Mouse (Mus musculus) adrenal gland, postnatal 14 days (tissue): ENCODE results near the gene Fam83f. TPM values are rescaled to one million over a fixed set of nuclear protein-coding genes. Genes with fewer than 3 reads are reported as not detected.

ENCODE experiments used
- DNase-seq: peaks from one replicate; pipeline ENCODE4 v3.0.0; 2021; ENCODE audit warnings: mixed read lengths
- total RNA-seq: library from RNA; stranded (reverse); gene quantifications from 2 replicates; pipeline ENCODE4 v1.2.3, GENCODE M21; 2021

The Fam83f gene
- total RNA-seq, 1 experiment from 2014 or later = 0.96 TPM

- DNase-seq = no peak
Observed at GRCm38 (mm10) chr15:80672810-80673209, 1.2 kb downstream of the Fam83f start.

DNA sequence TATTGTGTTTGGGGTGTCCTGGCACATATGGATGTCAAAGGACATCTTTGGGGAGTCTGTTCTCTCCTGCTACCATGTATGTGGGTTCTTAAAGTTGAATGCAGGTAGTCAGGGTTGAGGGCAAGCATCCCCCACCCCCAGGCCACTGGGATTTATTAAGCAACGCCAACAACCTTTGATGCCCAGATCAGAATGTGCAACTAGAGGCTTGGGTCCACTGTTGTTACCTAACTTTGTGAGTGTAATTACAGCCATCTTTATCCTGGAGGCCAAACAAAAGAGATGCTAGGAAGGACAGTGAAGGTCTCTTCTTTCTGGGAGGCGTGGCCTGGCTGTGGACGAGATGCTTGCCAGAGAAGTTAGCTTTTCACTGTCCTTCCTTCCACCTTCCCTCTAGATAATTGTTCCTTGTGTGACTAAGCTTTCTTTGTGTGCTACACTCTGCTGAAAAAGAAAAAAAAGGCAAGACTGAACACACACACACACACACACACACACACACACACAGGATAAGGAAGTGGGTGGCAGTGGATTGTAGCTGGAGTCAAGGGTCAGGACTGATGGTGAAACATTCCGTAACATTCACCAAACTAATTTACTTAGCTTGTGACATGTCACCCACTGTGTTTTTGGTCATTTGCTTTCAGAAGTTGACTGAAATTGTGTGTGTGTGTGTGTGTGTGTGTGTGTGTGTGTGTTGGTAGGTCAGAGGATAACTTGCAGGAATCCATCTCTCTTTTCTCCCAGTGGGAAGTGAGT is 1.9 kb downstream of the Fam83f start:
- no peak for DNase-seq

- no peak for DNase-seq
Observed at GRCm38 (mm10) chr15:80674700-80675099, 3.1 kb downstream of the Fam83f start.

DNA sequence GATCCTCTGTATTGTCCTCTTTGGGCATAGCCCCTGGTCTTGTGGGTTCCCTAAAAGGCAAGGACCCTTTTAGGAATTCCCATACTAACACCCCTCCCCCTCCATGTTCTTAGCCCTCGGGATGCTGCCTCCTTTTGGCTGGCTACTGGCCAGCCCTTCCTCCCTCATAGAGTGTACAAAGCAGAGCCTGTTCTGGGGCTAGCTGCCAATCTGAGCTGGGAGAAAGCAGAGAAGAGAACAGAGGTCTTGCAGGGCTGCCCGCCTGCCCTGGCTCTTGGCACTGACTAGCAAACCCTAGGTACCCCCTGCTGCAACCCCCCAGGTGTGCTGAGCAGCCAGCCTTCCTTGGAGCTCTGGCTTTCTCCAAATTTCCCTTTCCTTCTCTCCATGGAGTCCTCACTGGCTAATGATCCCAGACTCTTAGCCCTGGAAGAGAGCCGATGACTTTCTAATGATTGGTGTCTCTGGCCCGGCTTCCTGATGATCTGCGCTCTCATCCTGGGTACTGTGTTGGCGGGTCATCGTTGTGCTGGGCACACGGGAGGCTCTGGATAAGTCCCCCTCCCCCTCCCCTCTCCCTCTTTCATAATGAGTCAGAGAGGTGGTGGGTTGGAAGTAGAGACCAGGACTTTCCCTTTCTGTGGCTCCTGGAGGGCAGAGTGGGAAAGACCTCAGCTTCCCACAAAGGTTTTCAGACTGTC is 8.0 kb downstream of the Fam83f start:
- DNase-seq = peak; percentile 14

DNA sequence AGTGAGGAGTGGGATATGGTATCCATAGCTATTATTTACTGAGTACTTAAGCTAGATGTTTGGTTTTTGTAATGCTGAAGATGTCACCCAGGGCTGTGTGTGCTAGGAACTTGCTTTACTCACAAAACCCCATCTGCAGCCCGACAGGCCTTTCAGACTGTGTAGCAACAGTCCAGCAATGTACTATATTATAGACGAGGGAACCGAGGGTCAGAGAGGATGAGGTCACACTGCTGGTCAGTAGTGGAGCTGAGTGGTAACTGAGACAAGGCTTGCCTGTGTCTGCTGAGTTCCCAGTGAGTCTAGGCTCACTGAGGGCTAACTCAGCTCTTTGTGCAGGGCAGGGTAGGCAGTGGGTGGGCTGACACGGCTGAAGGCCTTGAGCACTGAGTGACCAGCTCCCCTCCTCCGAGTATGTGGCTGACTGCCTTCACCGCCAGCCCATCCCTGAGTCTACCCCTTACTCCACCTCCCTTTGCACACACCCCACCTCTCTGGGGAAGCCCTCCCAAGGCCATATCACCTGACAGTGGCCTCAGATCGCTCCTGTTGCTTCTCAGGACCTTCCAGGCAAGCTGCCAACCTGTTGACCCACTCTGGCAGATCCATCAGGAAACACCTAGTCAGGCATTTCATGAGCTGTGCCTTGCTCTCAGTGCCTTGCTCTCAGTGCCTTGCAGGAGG is 8.8 kb downstream of the Fam83f start:
- DNase-seq = no peak

DNA sequence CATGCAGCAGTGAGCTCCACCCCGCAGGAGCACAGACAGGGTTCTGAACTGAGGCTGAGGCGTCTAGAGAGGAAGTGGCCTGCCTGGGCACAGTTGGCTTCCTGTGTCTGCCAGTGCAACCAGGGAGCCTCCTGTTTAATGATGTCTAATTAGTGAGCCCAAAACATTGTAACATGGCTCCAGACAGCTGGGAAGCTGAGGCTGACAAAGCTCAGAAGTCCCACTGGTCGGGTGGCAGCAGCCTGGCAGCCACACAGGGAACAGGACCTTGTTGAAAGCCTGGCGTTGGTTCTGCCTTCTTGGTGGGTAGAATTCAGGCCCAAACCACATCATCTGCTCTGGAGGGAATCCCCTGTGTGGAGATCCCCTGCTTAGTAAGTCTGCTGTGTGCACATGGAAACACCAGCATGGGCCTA is 9.8 kb downstream of the Fam83f start:
- no peak for DNase-seq

DNA sequence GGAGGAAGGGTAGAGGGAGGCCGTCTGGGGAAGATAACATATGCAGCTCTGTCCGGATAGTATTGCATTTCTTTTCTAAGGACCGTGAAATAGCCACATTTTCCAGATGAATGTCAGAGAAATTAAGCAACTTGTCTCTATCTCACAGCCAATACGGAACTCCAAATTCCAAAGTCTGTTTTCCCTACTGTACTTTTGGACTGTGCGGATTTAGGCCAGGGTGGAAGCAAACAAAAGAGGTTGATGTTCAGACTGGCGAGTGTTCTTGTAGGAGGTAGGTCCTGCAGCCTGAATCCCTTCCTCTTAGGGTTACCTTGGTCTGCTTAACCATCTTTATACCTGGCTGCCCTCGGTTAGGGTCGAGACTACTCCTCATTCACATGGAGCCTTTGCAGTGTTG is 10.7 kb downstream of the Fam83f start:
- DNase-seq = no peak

GRCm38 (mm10) chr15:80683151-80683550 is 11.5 kb downstream of the Fam83f start:
- no peak for DNase-seq

DNA sequence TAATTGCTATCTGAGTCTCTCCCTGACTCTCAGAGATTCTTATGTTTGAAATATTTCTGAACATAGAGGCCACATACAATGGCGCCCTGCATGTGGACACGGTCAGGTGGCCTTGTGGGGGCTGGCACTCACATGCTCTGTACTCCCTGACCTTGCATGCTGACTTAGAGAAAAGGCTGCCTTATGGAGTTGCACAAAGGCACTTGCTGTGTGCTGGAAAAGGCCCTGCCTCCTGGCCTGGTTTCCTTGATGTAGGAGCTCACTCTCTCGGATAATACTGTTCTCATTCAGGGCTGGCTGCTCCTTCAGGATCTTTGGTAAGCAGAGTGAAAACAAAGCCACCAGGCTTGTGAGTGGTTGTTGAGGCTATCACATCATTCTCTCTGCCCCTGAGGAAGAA is 12.3 kb downstream of the Fam83f start:
- no peak for DNase-seq

- DNase-seq = no peak
Observed at GRCm38 (mm10) chr15:80684786-80685602, 13.3 kb downstream of the Fam83f start.

DNA sequence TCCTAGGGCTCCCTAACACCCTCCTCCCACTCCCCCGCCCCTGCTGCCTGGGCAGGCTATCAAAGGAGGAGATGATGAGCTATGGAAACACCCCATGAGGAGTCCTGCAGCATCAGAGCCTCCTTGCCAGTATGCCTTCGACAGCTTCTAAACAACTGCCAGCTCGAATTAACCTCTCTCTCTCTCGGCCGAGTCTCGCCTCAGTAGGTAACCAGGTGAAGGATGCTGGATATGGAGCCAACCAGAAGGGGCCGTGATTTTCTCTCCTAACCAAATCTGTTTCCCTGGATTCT is 13.9 kb downstream of the Fam83f start:
- DNase-seq = no peak

DNA sequence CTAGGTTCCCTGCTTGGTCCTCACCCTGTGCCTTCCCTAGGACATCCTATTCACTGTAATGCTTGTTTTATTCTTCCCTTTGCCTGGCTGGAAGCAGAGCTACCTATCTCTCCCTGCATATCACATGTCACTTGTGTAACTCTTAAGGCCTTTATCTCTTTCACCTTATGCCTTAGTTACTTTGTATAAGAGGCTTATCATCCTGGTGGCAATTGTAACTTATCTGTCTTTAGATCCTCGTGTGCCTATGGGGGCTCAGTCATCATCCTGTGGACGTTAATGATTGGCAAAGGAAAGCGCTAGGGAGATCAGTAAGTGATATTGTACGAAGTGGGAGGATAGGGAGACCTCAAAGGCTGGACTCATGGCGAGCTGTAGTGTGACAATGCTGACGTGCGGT is 16.9 kb downstream of the Fam83f start:
- DNase-seq = no peak

DNA sequence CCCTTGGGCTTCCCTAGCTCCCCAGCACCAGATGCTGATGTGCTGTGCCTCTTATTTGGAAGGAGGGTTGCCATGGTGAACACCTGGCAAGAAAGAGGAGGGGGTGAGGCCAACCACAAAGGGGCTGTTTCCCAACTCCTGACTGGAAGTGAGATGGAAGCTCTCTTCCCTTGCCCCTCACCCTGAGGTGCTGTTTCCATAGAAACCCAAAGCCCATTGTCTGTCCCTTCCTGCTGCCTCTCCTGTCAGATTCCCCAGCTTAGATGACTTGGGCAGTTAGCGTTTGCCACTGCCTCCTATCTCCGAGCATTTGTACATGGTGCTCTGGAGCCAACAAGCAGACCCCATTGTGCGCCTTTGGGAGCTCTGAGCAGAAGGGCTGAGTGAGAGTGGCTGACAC is 21.8 kb downstream of the Fam83f start:
- DNase-seq = no peak

- DNase-seq = peak; percentile 74
Observed at GRCm38 (mm10) chr15:80694125-80694910, 22.7 kb downstream of the Fam83f start.

- DNase-seq = no peak
Observed at GRCm38 (mm10) chr15:80697564-80697963, 25.9 kb downstream of the Fam83f start.

GRCm38 (mm10) chr15:80701481-80702257 is 30.0 kb downstream of the Fam83f start:
- DNase-seq = no peak

DNA sequence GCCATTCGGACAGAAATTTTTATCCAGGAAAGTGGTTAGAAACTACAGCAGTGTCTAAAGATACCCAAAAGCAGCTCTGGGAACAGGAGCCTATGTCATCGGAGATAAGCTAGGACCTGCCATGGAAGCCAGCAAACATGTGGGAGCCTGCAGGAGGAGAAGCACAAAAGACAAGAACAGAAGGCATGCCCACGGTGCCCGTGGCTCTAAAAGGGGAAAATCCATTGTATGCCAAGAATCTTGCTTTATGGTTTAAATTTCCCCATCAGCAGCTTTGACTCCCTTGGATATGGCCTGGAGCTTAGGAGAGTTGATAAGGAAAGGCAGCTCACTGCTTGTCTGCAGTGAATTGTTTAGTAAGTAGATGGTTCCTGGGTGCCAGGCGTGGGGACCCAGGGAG is 31.3 kb downstream of the Fam83f start:
- no peak for DNase-seq

DNA sequence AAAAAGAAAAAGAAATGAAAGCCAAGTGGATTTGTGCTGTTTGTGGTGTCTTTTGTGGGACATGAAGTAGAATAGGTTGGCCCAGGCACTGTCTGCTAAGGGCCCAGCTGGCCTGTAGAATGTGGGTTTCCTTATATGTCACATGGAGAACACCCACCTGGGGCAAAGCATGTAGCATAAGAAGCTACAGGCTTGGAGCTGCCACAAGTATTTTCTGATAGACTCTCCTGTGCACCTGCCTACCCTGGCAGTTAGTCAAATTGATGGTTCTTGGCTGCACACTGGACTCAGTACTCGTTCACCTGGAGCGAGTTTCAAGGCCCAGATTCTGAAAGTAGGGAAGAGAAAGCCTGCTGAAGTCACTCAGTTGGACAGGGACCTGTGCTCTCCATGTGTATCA is 31.8 kb downstream of the Fam83f start:
- no peak for DNase-seq

DNA sequence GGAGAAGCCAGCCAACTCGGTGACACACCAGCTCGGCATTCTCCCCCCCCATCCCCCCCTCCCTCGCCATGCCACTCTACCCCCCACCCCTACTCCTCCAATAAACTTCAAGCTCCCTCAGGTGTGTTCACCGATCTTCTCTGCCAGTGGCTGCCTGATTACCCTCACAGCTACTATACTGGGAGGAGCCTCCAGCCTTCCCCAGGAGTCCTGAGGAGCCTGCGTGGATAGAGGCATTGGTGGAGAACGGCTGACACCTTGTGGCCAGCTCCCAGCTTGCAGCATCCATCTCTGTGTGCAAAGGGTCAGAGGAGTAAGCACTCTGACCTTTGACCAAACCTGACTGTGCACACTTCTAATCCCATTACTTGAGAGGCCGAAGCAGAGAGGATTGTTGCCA is 32.6 kb downstream of the Fam83f start:
- DNase-seq = peak; percentile 88

DNA sequence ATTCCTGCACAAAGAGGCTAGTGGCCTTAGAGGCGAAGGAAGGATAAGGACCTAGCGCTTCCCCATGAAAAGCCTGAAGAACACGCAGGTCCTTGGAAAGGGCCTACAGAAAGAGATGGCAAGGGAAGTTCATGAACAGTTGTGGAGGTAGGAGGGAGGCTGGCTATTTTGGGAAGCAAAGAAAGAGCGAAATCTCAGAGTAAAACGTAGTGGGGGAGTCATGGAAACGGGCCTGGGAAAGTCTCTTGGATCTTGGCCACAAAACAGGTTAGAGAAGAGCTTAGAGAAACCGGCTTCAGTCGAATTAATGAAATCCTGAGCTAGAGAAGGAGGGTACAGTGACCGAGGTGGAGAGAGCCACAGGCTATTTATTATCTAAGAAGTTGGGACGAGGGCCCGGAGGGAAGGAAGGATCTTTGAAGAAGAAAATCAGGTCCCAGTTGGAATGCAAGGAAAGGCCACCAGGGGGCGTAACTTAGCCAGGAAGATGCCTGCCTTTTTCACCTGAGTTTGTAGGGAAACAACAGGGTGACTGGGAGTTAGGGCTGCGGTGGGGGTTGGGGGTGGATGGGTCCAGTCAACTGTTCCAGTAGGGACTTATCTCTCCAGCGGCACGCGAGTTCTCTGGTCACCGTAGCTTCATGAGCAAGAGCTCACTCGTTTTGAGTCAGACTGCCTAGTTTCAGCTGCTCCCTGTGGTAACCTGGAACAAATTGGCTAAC is 34.3 kb downstream of the Fam83f start:
- DNase-seq = peak; percentile 88
